In genomic region chr15:12500674-12501073, GRCm38 (mm10) we compare ENCODE assay signal across 23 mouse cellular contexts.
A peak's percentile ranks its signal among the peaks of the same experiment; 100 is the strongest.
DNase-seq lines count a peak whose midpoint lies in the region; ATAC-seq lines count a peak whose summit lies in the region.
"Had no signal": no experiment of that assay in that cellular context is flagged by ENCODE, and none has a peak within 500 bp of the region (broad histone marks: within the 10 kb centered on the region; RNA-seq: fewer than 3 reads in every experiment).

No protein-coding gene starts in this region.

- H3K4me1 ChIP-seq in heart, embryonic 16.5 days (ENCODE audit: control insufficient read depth, insufficient read depth, low read length) = peaks cover 24% of the 10 kb centered on the region
- peaks cover 6% of the 10 kb centered on the region; the same call in 1 of the 2 replicates for H3K4me1 ChIP-seq in heart, embryonic 11.5 days (ENCODE audit: control insufficient read depth, insufficient read depth, low read length)

- 58% methylated on average over 4 of the region's 4 CpGs for WGBS in heart, embryonic 16.5 days
- 63% methylated on average over 4 of the region's 4 CpGs for WGBS in heart, embryonic 11.5 days (ENCODE audit: insufficient replicate concordance)

- no peaks in the 10 kb centered on the region for H3K27me3 ChIP-seq in heart, embryonic 16.5 days (ENCODE audit: control insufficient read depth, insufficient read depth, low read length)
- H3K27me3 ChIP-seq in heart, embryonic 11.5 days (ENCODE audit: control insufficient read depth, insufficient read depth, low read length) = no peaks in the 10 kb centered on the region
- H3K27me3 ChIP-seq: embryonic facial prominence, embryonic 15.5 days; forebrain, embryonic 12.5 days; limb, embryonic 12.5 days; liver, embryonic 12.5 days; midbrain, embryonic 12.5 days; neural tube, embryonic 12.5 days had no signal

- ATAC-seq in heart, embryonic 16.5 days (replicated peaks; ENCODE audit: extremely low read depth, insufficient read depth, low FRiP score) = no peak
- ATAC-seq in heart, embryonic 11.5 days (replicated peaks; ENCODE audit: insufficient number of reproducible peaks, low FRiP score, low TSS enrichment) = no peak
- peak; percentile 89 to 98 for ATAC-seq in hematopoietic stem cell, adult 5-6 weeks (replicated peaks in 1 of 2; ENCODE audit: insufficient read depth in 1 of 2, low FRiP score in 2 of 2, low TSS enrichment in 1 of 2, low read depth in 1 of 2, poor library complexity in 2 of 2, severe bottlenecking in 2 of 2)
- ATAC-seq in erythroid progenitor cell, adult 5-6 weeks (replicated peaks; ENCODE audit: low FRiP score, poor library complexity, severe bottlenecking) = no peak
- ATAC-seq: inflammation-experienced regulatory T-cells, adult 6 months; liver, embryonic 12.5 days had no signal

- H3K36me3 ChIP-seq in heart, embryonic 16.5 days (ENCODE audit: control insufficient read depth, insufficient read depth) = no peaks in the 10 kb centered on the region
- no peaks in the 10 kb centered on the region for H3K36me3 ChIP-seq in heart, embryonic 11.5 days (ENCODE audit: control insufficient read depth, insufficient read depth, low read length)
- H3K36me3 ChIP-seq: embryonic facial prominence, embryonic 15.5 days; forebrain, embryonic 12.5 days; limb, embryonic 12.5 days; liver, embryonic 12.5 days; midbrain, embryonic 12.5 days; neural tube, embryonic 12.5 days had no signal

- DNase-seq in thymus, postnatal 0 days (ENCODE audit: low spot score) = peak; percentile 10
- no peak for DNase-seq in thymus, postnatal 25 days
- no peak for DNase-seq in lung, postnatal 14 days
- DNase-seq: adrenal gland, postnatal 14 days; cerebellum, adult 11 months; cerebellum, postnatal 10 days; gastrocnemius, postnatal 10 days; kidney, adult 8-10 months; kidney, postnatal 36 days; lung, adult 2 months; lung, postnatal 36 days; thymus, adult 2 months had no signal

- no peak overlapping the region for H3K4me2 ChIP-seq in heart, embryonic 16.5 days (ENCODE audit: low read depth, low read length)
- H3K4me2 ChIP-seq in heart, embryonic 11.5 days = no peak overlapping the region
- H3K4me2 ChIP-seq: embryonic facial prominence, embryonic 15.5 days; forebrain, embryonic 12.5 days; limb, embryonic 12.5 days; liver, embryonic 12.5 days; midbrain, embryonic 12.5 days; neural tube, embryonic 12.5 days had no signal

- no peak overlapping the region for H3K9ac ChIP-seq in heart, embryonic 16.5 days (ENCODE audit: low read length)
- no peak overlapping the region for H3K9ac ChIP-seq in heart, embryonic 11.5 days (ENCODE audit: low read depth, low read length)
- H3K9ac ChIP-seq: embryonic facial prominence, embryonic 15.5 days; forebrain, embryonic 12.5 days; limb, embryonic 12.5 days; liver, embryonic 12.5 days; midbrain, embryonic 12.5 days; neural tube, embryonic 12.5 days had no signal

- H3K4me3 ChIP-seq in heart, embryonic 16.5 days (ENCODE audit: low read length) = no peak overlapping the region
- H3K4me3 ChIP-seq in heart, embryonic 11.5 days (ENCODE audit: low read depth, low read length) = no peak overlapping the region
- H3K4me3 ChIP-seq: embryonic facial prominence, embryonic 15.5 days; forebrain, embryonic 12.5 days; limb, embryonic 12.5 days; liver, embryonic 12.5 days; midbrain, embryonic 12.5 days; neural tube, embryonic 12.5 days had no signal

- H3K27ac ChIP-seq in heart, embryonic 16.5 days (ENCODE audit: low read length) = peak overlapping the region; percentile 8
- no peak overlapping the region for H3K27ac ChIP-seq in heart, embryonic 11.5 days (ENCODE audit: low read depth, low read length)
- H3K27ac ChIP-seq: embryonic facial prominence, embryonic 15.5 days; forebrain, embryonic 12.5 days; limb, embryonic 12.5 days; liver, embryonic 12.5 days; midbrain, embryonic 12.5 days; neural tube, embryonic 12.5 days had no signal

- no peaks in the 10 kb centered on the region for H3K9me3 ChIP-seq in heart, embryonic 16.5 days (replicated peaks; ENCODE audit: control insufficient read depth, low read length)
- no peaks in the 10 kb centered on the region for H3K9me3 ChIP-seq in heart, embryonic 11.5 days (replicated peaks; ENCODE audit: control insufficient read depth, low read length)
- H3K9me3 ChIP-seq: embryonic facial prominence, embryonic 15.5 days; forebrain, embryonic 12.5 days; limb, embryonic 12.5 days; liver, embryonic 12.5 days; midbrain, embryonic 12.5 days; neural tube, embryonic 12.5 days had no signal

Comparison
In these comparisons a context has a peak if more than half of its experiments do, and no peak if none do; other contexts are left out.
1. ATAC-seq: peak in hematopoietic stem cell, adult 5-6 weeks (2 of 2); none in heart, embryonic 16.5 days (single experiment), heart, embryonic 11.5 days (single experiment) and erythroid progenitor cell, adult 5-6 weeks (single experiment).